Mouse (Mus musculus) 416B (cell line): ENCODE measurements around the gene Babam2.
"Not testable (repeated sequence)": the region's sequence is repeated elsewhere in the genome, so short reads cannot be mapped to it uniquely, and the experiment has no call there.

ENCODE experiments used
- DNase-seq: peaks from one replicate; pipeline ENCODE4 v3.0.0; 2011; ENCODE audit warnings: low read depth

The Babam2 gene

GRCm38 (mm10) chr5:31831587-31831986, 134.1 kb downstream of the Babam2 start:
- DNase-seq: peak; percentile 87

DNA sequence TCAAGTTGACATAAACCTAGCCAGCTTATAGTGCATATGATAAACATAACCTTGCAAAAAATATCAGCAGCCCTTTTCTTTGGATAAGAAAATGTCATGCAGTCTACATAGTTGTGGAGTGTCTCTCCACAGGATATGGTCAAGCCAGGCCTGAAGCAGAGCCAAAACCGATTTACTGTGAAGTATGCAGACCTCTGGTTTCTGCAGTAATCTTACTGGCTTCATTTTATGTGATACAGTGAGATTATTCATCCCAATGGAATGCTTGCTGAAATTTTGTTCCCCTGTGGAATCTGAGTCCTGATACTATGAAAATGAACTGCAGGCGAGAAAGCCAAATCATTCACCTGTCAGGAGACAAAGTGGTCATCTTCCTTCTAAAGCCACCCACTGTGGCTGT, 138.2 kb downstream of the Babam2 start:
- DNase-seq: no peak

DNA sequence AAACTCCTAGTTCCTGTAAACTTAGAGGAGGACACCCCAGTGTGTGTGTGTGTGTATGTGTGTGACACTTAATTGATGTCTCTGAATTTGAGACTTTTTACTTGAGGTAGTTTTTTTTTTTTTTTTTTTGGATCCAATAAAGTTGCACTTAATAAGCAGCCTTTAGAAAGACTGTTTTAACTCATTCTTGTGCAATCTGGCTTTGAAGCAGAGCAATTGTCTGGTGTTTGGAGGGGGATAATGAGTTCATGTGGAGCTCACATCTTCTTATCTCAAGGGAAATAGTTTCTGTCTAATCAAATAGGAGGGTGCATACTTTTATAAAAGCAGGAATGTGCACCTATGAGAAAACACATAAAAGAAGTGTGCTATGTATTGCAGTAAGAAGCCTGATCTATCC, 142.5 kb downstream of the Babam2 start:
- no peak for DNase-seq

GRCm38 (mm10) chr5:31840406-31840805, 142.9 kb downstream of the Babam2 start:
- DNase-seq: no peak

DNA sequence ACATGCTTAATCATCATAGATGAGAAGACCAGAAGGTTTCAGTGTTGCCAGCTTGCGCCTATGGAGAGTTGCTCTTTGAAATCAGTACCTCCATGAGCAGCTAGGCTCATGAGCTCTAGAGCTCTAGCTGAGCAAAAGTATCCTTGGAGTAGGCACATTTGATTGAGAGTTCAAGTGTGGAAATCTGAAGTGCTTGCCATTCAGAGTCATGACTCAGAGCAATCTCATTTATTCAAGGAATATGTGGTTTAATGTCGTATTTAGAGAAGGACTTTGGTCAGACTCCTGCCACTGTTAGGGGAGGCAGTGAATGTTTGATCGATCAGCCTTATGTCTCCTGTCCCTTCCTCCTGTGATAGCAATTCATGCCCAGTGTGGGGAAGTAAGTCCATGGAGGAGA, 147.4 kb downstream of the Babam2 start:
- DNase-seq: no peak

- DNase-seq: no peak
Measured at GRCm38 (mm10) chr5:31846971-31847370, 149.5 kb downstream of the Babam2 start.

DNA sequence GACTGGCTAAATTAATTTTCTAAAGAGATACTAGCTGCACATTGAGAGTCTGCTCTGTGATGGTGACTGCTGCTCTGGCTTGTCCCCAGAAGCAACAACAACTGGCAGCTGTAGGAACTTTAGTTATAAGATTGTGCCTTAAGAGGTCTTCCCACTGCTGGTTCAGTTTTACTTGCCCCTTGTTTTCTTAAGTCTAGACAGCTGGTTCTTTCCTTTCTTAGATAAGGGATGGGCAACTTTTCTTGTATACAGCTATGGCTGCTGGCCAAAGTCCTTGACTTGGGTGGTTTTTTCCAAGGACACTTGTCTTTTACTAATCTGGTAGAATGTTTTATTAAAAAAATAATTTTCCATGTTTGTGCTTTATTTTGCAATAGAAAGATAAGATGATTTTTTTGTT, 151.5 kb downstream of the Babam2 start:
- peak; percentile 50 for DNase-seq

DNA sequence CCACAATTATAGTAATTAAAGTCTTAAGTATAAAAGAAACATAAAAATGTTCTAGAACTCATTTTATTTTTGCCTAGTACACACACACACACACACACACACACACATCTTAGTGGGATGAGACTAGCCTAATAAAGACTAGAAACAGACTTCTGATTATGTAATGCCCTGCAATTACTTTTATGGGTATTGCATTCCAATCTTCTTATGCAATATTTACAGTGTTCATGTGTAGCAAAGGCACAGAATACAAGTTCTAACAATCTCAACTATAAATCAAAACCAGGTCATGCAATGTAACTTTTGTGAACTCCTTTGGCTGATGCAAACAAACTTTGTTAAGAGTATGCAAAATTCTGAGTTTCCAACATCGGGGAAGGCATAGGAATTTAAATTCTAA, 155.3 kb downstream of the Babam2 start:
- DNase-seq: peak; percentile 24

GRCm38 (mm10) chr5:31853831-31854230, 156.3 kb downstream of the Babam2 start:
- DNase-seq: no peak

GRCm38 (mm10) chr5:31858877-31859276, 161.4 kb downstream of the Babam2 start:
- DNase-seq: not testable (repeated sequence)

- peak; percentile 87 for DNase-seq
Measured at GRCm38 (mm10) chr5:31860426-31860825, 162.9 kb downstream of the Babam2 start.

- peak; percentile 58 for DNase-seq
Measured at GRCm38 (mm10) chr5:31860831-31861624, 163.5 kb downstream of the Babam2 start.

- DNase-seq: no peak
Measured at GRCm38 (mm10) chr5:31862753-31863468, 165.4 kb downstream of the Babam2 start.

GRCm38 (mm10) chr5:31864095-31864494, 166.6 kb downstream of the Babam2 start:
- DNase-seq: no peak

DNA sequence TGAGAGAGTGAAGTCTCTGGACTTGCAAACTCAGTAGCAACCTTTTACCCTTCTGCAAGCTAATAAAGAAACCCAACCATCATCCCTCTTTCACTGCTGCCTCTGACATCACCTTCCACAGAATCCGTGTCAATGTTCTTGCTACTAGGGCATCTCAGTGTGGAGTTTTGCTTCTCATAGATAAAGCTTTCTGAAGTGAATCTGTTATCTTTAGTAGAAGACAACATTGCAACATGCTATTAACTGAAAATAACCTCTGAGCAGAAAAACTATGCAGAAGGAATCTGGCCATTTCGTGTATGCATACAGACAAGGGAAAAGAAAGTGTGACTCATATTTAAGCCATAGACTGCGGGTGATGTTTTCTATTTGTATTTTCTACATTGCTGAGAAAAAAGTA, 168.6 kb downstream of the Babam2 start:
- DNase-seq: no peak

DNA sequence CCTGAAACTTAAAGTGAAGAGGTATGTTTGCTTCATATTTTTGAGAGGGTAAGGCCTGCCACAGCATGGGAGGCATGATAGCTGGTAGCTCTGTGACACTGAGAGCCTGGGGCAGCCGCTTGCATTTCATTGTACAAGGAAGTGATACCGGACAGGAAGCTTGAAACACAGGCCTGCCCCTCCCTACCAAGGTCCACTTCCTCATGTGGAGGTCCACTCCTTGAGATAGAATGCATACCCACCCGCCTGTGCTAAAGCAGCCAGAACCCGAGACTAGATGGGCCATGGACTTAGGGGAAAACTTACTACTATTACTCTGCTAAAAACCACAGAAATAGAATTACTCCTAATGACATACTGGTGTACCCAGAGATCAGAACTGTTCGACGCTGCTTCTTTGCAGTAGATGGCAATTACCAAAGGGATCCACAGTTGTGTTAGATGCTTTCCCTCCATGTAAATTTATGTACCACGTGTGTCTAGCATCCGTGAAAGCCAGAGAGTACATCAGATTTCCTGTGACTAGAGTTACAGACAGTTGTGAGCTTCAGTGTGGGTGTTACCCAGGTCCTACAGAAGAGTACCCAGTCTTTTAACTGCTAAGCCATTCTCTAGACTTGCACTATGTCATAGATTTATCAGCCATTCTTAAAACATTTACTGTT, 173.5 kb downstream of the Babam2 start:
- DNase-seq: peak; percentile 22

DNA sequence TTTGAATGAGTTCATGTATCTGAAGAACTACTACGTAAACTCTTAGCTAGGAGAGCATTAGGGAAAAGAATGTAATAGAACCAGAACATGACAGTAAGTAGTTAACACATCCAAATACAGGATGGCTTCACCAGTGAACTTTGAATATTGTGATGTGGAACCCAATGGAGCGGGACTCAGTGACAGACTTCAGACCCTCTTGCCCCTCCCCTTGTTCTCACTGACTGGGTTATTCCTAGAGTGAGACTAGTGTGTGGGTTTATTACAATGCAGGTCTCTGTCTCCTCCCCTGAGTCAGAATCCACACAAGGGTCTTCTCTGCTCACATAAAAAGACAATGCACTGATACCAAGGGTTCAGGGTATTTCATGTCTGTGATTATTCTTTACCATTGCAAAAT, 175.8 kb downstream of the Babam2 start:
- no peak for DNase-seq

DNA sequence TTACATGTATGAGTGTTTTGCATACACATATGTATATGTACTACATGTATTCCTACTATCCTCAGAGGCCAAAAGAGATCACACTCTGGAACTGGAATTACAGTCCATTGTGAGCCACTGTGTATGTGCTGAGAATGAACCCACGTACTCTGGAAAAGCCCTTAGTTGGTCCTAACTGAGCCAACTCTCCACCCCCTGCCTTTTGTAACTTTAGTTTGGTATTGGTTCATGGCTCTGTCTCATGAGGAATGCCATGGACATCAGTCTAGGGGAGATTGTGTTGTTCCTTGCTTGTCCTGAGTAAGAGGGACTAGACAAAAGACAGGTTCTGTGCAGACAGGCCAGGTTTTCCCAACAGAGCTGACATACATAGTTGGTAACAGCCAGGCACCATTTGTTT, 177.1 kb downstream of the Babam2 start:
- no peak for DNase-seq

DNA sequence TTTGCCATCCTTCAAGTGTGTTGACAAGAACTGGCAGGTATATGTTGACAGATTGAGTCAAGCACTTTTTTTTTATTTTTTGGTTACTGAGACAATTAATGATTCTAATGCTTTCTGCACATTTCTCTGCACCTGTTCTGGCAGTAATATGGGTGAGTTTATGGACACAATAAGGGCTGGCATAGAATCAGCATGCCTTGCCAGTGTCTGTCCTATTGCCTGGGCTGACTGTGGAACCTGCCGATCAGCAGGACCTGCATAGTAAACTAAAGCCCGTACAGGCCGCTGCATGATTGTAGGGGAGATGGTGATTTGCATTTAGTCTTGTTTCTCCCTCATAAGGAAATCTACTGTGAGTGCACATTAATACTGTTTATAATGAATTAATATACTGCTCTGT, 178.0 kb downstream of the Babam2 start:
- no peak for DNase-seq

- peak; percentile 31 for DNase-seq
Measured at GRCm38 (mm10) chr5:31876216-31876974, 178.9 kb downstream of the Babam2 start.

DNA sequence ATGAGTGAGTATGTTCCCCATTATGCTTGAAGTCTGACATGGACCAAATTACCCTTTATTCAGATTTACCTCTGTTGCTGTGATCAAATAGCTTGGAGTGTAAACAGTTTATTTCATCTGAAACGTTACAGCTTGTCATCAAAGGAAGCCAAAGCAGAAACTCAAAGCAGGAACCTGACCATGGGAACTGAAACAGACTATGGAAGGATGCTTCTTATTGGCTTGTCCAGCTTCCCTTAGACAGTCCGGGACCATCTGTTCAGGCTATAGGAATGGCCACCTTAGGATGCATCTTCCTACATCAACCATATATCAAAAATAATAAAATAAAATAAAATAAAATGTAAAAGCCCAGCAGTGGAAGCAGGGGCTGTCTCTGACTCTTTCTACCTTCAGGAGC, 183.0 kb downstream of the Babam2 start:
- no peak for DNase-seq

DNA sequence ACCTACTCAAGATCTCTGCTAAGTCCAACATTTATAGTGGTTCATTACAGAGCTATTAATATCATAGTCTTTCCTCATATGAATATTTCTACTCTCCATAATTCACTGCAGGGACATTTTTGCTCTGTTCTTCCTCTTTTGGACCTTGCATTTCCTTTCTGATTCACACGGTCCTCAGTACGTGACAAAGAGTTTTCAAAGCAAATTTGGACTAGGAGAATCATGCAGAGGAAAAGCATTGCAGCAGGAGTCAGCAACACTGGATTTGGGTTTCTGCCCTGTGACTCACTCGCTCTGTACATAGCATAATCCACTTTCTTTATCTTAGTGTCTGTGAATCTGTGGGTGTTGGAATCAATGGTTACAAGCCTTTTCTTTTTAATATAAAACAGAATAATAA, 184.8 kb downstream of the Babam2 start:
- DNase-seq: peak; percentile 79
